Mouse (Mus musculus) lung, postnatal 14 days (tissue): ENCODE measurements around the gene 1700088E04Rik.
A peak's percentile ranks its signal among the peaks of the same experiment; 100 is the strongest.

ENCODE experiments used
- DNase-seq: peaks from one replicate; pipeline ENCODE4 v3.0.0; 2021

Gene 1700088E04Rik

DNA sequence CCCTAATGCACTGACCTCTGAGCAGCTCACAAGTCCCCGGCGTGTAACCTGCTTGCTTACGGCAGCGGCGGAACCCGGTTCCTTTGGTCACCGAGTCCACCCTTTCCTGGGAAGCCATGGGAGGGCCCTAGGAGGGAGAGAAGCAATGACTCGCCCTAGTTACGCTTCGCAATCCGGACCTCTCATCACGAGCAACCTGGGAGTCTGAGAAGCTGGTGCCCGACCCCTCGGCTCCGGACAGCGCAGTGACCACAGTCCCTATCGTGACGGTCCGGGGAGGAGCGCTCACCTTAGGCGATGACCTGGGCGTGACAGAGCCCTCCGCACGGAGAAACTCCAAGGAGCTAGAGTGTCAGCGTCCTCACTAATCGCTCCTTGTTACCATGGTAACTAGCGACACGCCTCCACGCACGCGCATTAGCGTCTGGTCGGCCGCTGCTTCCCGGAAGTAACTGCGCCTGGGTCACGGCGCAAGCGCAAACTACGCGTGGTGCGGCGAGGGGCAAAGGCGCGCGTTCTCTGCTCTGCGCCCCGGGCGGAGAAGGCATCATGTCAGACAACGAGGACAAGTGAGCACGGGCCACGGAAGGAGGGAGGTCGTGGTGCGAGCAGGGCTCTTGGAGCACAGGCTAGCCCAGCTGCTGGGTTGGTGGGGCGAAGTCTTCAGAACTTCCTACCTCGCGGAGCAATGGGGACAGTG, at the start of gene 1700088E04Rik, which contains the start of gene Polr2f:
Gene 1700088E04Rik (minus strand): TSS at position 388 of the 700 bp plus-strand sequence.
Gene Polr2f (plus strand): TSS at position 144 of the 700 bp plus-strand sequence.
- DNase-seq = peak; percentile 96

DNA sequence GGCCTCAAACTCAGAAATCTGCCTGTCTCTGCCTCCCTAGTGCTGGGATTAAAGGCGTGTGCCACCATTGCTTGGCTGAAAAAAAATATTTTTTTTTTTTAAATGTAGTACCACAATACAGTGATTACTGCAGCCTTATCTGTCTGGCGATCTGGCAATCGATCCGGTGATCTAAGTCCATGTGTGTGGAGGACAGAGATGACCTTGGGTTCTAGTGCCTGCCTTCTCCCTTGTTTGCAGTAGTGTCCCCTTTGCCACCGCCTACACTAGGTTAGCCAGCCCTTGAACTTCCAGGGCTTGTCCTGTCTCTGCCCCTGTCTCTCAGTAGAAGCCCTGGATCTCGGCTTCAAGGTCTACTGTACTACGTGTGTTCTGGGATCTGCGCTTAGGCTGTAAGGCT, 46.8 kb upstream of the 1700088E04Rik start:
- DNase-seq = no peak

DNA sequence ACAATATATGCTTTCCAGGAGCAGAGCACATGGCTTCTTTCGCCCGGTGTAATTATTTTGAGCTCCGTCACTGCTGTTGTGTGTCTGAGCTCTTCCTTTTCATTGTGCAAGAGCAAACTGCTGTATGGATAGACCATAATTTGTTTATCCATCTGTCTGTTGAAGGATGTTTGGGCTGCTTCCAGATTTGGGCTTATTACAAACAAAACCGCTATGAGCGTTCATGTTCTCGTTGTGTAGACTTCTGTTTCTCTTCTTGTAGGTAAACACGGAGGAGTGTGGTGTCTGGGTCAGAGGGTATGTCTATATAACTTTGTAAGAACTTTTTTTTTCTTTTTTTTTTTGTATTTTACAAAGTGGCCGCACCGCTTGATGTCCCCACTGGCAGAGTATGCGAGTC, 44.2 kb upstream of the 1700088E04Rik start:
- DNase-seq = peak; percentile 29

DNA sequence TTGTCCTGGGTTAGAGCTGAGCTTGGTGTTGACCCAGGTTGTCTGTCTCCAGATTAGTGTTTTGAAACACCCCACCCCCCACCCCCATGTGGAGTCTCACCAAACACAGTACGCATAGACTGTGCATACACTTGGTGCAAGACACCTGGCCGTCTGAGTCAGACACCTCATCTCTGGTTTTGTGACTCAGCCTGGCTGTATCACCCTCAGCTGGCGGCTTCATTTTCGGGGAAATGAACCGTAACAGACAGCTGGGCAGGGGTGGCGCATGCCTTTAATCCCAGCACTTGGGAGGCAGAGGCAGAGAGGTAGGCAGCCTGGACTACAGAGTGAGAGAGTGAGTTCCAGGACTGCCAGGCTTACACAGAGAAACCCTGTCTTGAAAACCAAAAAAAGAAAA, 35.9 kb upstream of the 1700088E04Rik start:
- no peak for DNase-seq

DNA sequence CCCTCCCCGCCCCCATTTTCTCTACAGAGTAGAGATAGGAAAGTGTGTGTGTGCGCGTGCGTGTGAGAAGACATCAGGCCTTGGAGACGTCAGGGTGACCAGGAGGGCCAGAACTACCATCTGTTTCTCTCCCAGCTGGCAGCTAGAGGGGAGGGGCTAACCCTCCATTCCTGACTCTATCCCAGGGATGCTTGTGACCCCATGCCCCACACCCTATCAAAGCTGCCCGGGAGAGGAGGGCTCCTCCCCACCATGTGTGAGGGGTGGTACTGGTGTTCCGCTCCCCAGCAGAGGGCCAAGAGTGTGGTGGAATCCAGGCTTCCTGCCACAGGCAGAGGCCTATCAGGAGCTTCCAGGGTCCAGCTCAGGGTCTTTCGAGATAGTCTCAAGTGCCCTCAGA, 25.7 kb upstream of the 1700088E04Rik start:
- DNase-seq = no peak

DNA sequence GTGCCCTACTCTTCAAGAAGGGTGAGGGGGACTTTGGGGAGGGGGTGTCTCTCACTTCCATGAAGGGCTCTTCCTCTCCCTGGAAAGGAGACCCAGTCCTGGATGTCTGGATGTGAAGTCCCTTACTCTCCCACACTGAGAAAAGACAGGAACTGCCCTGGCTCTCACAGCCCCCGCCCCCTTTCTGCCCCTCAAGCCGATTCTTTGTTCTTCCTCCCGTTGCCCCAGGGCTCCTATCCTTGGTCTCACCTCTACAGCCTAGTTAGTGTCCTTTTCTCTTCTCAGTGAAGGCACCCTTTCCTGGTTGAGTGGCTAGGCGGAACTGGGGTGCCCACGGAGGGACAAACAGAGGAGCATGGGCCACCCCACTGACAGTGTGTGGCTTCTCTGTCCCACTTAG, 24.1 kb upstream of the 1700088E04Rik start, which contains the start of gene Sox10:
Gene Sox10 (minus strand): TSS at position 101 of the 400 bp plus-strand sequence.
- no peak for DNase-seq

DNA sequence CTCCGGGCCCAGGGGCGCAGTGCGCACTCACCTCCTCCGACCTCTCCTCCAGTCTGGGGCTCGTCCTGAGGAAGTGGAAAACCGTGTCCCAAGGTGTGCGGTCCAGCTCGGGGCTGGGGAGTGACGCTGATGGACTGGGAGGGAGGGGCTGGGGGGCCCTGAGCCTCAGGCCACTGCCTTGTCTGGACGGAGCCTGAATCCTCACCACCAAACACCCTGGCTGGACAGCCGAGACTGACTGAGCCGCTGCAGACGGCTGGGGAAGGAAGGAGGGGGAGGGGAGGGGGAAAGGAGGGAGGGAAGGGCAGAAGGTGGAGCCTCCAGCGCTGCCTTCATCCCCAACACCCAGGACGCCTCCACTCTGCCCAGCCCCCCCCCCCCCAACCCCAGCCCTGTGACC, 23.2 kb upstream of the 1700088E04Rik start:
- DNase-seq = no peak

DNA sequence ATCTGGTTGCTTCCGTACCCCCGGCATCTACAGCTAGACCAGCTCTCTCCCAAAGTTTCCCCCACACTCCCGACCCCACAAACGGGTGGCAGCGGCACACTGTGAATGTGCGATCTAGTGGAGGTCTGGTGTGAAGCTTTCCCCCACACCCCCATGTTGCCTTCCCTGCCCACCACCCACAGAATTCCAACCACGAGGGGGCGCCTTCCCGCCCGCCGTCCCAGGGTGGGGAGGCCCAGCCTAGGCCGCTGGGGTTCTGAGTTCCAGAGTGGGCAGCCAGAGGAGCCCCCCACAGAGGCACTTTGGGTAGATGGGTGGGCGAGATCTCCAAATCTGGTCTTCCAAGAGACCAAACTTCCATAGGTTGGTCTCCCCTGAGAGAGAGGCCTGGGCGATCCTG, 21.8 kb upstream of the 1700088E04Rik start:
- DNase-seq = no peak

DNA sequence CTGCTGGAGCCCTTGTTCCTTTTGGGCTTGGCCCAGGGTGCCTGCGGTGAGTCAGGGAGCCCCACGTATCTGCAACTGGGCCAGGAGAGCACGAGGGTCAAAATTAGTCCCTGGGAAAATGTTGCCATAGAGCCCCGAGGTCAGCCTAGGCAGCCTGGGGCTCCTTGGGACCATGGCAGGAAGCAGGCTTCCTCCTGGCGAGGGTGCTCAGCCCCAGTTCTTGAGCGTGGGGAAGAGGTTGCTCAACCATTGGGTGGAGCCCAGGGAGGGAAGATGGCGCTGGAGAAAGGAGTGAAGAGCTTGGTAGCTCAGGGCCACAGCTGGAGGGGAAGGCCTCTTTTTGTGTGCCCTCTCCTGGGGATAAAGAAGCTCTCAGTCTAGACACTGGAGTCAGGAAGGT, 21.2 kb upstream of the 1700088E04Rik start:
- no peak for DNase-seq

DNA sequence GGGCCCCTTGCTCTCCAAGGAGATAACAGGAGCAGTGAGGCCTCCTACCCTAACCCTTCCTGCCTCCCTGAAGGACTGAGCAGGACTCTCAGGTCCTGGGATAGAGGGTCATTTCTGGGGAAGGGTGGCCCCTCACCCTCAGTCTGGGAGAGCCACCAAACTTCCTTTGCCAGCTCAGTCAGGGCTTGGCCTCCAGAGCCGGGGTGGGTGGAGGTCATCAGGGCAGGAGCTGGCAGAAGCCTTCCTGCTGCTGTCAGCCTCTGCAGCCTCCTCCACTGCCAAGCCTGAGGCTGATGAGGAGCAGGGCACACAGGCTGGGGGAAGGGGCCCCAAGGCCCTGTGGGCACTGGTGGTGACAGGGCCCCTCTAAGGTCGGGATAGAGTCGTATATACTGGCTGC, 14.5 kb upstream of the 1700088E04Rik start:
- no peak for DNase-seq

DNA sequence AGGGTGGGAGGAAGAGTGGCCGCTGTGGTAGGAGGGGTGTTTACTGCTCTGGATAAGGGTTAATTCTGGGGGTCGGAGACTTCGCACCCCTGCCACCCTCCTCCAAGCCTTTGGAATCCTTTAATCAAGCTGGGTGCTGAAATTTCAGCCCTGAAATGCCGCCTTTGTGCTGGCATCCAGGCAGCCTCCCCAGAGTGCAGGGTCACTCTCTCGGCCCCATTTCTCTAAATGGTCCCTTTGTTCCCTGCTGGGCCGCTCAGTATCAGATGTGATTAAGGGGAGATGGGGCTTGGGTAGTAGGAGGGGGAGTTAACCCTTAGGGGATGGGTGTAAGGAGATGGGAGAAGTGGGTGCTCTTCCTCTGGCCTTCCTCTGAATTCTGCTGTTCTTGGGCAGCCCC, 11.7 kb upstream of the 1700088E04Rik start:
- DNase-seq = no peak

DNA sequence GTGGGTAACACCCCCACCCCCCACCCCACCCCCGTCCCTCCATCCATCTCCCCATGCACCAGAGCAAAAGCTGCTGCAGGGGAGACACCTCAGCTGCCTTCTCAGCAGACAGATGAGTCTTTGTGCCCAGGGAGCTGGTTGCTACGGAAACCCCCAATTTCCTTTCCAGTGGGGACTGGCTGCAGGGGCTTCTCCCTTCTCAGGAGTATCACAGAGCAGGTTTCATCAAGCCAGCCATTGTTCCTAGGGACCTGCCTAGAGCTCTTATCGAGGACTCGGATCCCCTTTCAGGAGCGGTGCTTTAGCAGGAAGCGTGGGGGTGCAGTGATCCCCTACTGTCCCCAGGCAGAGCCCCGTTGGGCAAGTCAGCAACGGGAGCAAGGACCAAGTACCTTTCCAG, 10.8 kb upstream of the 1700088E04Rik start:
- DNase-seq = no peak

DNA sequence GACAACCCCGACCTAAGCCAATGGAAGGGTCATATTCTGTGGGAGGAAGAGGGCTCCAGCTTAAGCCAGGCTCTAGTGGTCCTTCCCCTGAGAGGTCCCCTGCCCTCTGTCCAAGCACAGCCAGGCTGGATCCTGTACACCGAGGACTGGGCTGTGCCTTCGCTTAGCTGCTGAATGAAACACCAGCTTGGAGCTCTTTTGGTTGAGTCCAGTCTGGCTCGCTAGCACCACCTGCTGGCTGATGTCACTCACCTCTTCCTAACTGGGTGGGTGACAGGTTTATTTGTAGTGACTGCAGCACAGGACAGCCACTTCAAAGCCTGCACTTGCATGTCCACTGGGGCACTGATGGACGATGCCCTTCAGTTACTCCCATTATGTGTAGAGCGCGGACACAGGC, 7.5 kb upstream of the 1700088E04Rik start:
- DNase-seq = peak; percentile 92

DNA sequence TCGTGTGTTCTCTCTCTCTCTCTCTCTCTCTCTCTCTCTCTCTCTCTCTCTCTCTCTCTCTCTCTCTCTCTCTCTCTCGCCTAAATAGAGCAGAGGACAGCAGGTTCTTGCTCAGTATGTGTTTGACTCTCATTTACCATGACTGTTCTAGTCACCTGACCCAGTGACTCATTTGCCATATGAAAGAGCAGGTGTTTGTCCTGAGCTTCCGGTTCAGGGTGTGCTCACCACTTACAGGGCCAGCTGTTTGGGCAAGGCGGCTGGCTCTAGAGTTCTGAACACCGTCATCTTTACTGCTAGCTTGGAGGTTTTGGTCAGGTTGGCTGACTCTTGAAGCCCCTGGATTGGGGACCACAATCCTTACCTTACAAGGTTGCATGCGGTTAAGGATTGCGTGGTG, 4.5 kb upstream of the 1700088E04Rik start:
- DNase-seq = no peak

DNA sequence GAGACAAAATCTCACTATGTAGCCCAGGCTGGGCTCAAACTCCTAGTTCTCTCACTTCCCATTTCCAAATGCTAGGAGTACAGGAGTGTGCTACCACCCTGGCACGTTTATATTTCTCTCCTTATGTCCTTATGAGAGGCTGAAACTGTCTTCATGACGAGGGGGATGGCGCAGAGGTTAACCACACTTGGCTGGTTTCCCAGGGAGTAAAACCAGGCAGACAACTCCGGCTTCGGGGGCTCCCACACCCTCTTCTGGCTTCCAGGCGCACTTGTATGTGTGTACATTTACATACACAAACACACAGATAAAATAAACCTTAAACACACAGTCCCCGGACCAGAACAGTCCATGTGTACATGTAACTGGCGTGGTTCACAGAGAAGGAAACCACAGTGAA, 3.0 kb upstream of the 1700088E04Rik start:
- no peak for DNase-seq

DNA sequence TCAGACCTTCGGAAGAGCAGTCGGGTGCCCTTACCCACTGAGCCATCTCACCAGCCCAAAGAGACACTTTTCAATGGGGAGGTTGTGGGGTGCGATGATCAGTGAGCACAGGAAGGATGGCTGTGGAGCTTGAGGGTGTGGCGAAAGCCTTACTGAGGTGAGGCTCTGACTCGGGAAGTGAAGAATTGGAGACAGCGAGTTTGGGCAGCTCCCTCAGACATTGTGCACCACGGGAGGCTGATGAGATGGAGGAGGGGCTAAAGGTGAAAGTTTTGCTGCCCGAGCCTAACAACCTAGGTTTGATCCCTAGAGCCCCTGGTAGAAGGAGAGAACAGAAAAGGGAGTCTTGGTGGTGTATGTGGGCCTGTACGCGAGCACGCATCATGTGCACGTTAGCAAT, 2.3 kb upstream of the 1700088E04Rik start:
- no peak for DNase-seq

DNA sequence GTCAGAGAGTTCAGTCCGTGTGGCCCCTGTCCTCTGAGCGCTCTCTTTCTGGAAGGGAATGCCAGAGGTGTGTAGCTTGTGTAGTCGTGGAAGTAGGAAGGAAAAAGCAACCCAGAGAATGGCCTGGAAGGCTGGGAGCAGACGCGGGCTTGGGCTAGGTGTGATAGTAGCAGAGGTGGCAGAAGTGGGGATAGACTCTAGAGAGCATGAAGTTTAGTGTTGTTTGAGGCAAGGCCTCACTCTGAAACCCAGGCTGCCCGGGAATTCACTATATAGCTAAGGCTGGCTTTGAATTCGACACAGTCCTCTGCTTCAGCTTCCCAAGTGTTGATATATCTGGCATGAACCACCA, 489 bp upstream of the 1700088E04Rik start:
- DNase-seq = no peak

DNA sequence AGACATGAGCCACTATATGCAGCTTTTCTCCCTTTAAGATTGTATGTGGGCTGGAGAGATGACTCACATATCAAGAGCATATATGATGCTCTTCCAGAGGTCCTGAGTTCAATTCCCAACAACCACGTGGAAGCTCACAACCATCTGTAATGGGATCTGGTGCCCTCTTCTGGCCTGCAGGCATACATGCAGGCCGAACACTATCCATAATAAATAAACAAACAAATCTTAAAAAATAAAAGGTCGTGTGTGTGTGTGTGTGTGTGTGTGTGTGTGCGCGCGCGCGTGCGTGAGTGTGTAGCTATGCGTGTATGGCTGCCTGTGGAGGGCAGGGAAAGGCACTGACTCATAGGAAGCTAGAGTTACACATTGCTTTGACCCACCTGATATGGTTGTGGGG, 1.4 kb downstream of the 1700088E04Rik start:
- no peak for DNase-seq

DNA sequence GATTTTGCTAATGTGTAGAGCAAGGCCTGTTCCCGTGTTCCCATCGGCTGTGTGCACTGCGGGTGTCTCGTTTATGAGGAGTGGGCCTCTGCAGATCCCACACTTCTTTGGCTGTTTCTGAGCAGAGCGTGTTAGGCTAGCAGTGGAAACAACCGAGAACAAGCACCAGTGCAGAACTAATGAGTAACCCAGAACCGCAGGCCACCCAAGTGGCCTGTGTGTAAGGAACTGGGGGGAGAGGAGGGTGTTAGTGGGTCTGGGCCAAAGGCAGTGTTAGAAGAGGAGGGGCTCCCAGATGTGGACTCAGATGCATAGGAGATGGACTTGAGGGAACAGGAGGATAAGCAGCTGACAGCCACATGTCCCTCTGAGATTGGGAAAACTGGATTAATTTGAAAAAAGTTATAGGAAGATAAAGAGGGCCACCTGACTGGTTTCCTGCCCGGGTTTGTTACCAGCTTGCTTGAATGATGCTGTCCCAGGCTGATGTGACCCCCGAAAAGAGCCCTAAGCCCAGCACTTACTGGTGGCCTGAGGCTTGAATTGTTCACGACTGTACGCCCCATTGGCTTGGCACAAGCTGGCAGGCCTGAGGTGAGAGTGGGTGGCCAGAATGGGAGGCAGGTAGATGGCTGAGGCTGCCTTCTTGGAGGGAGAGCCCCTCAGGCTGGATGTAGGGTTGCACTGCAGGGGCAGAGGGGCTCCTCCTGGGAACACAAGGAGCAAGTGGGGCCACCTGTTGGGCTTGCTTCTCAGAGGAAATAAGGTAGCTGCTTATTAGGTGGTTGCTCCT, 5.1 kb downstream of the 1700088E04Rik start:
- no peak for DNase-seq

DNA sequence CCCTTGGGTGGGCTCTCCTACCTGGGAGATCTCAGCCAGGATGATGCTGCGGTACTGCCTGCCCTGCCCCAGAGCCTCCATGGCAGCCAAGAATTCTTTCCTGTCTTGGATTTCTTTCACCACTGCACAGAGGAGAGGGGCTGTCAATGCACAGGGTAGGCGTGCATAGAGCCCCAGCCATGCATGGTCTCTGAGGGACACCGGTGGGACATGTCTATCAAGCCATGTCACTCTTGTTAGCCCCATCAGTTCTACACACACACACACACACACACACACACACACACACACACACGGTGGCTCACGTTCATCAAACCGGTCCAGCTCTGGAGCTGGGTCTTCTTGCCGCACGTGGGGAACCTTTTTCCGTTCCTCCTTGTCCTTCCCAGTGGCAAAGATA, 5.7 kb downstream of the 1700088E04Rik start:
- no peak for DNase-seq

DNA sequence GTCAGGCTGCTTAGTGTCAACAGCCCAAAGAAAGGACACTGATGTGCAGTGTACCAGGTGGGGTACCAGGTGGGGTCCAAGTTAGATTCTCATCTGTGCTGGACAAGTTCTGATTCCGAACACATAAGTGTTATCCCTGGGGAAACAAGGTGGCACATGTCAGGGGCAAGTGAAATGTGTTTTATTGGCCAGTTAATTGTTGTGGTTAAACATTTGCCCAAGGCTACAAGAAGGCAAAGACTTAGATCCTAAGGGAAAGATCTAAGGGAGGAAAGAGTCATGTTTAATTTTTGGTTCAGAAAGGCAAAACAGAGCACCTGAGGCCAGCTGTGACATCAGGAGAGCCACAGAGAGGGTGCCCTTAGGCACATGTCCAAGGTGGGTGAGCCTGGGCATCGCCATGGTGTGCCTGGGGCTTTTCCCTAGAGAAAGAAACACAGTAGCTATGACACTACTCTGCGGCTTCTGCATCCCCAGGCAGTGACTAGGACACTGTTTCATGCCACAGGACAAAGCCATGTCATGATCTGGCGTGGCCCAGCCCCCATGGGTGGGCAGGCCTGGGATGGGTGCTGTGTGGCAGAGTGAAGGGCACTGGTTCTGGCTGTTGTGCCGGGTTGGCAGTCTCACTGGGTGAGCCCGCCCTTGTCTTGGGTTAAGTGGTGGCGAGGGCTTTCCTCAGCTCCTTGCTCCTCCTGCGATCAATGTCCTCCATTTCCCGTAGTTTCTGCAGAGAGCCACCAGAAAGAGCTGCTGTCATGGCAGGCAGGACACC, 6.4 kb downstream of the 1700088E04Rik start:
- DNase-seq = no peak

DNA sequence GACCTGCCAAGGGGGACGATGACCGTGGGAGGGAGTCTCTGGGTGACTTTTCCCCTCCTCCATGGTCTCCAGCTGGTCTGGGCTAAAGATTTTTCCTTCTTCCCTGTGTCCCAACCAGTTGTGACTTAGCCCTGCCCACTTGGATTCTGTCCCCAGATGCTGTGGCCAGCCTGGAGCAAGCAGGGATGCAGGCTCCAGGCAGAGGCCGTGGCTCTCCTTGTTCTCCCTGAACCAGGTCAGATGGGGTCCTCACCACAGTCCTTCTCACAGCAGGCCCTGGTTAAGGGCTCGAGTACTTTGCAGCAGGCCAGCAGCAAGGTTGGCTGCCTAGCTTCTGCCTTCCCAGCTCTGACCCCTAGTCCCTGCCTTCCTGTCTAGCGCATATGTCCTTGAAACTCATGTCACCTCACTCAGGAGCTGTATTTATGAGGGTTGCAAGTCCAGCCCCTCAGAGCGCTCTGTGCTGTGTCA, 7.8 kb downstream of the 1700088E04Rik start:
- DNase-seq = peak; percentile 42

DNA sequence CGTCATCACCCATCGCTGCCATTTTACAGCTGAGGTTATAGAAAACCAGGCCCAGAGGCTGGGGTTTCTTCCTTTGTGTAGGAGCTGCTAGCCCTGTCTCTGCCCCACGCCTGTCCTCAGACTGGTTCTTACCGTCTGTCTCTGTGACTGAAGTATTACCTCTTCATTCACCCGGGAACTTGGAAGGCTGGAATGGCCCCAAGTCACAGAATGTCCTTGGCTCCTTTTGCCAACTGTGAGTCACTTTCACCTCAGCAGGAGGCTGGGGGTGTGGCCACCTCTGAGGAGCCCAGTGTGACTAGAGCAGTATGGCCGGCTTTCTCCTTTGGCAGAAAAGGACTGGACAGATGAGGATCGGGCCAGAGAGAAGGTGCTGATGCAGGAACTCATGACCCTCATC, 9.6 kb downstream of the 1700088E04Rik start:
- DNase-seq = peak; percentile 83
